Mouse (Mus musculus): ENCODE data around the gene Treml2.
"Not testable (repeated sequence)": the region's sequence is repeated elsewhere in the genome, so short reads cannot be mapped to it uniquely, and the experiment has no call there.

The Treml2 gene

DNA sequence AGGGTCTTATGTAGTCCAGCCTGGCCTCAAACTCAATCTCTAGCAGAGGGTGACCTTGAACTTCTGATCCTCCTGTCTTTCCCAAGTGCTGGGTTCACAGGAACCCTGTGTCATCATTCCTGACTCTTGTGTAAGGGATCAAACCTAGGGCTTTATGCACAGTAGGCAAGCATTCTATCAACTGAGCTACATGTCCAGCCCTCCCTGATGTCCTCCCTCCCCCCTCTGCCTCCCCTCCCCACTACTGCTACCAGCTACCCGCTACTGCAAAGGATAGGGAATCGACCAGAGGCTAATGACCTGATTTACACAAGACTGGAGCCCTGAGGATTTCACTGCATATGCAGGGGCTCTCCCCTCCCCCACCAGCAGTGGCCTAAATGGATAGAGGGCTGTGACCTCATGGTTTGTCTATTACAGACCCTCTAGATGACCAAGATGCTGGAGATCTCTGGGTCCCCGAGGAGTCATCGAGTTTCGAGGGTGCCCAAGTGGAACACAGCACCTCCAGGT lies 51.4 kb downstream of the Treml2 start:
- DNase-seq, result no peak

DNA sequence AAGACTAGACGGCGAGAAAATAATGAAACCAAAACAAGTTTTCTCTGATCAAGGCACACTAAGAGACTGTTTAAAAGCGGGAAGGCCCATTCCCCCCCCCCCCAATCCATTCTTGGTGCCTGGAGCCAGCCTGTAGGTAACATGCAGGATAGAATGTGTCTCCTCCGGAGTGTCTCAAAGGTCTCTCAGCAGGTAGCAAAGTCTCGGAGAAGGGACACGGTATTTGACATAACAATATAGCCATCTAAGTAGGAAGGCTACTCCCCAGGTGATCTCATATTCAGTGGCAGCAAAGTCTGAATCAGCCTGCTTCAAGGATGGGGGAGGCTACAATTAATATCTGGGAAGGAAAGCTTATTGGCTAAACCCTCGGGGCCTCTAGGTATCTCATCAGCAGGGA lies 53.7 kb downstream of the Treml2 start:
- DNase-seq, result not testable (repeated sequence)

DNA sequence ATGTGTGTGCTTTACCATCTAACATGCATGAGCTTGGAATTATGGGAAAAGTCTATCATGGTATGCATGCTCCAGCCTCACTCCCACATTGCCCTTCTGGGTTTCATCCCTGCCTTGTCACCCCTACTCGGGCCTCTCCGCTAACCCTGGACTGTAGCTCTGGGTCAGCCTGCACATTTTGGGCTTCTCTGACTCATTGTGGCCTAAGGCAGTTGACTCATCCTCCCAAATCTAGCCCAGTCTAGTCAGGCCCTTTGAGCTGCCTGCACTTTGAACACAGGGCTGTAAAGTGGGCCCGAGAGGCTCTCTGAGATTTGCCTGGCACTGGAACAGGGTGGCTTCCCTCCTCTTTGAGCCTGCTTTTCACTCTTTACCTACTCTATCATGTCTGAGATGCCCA lies 56.5 kb downstream of the Treml2 start:
- DNase-seq, result no peak

DNA sequence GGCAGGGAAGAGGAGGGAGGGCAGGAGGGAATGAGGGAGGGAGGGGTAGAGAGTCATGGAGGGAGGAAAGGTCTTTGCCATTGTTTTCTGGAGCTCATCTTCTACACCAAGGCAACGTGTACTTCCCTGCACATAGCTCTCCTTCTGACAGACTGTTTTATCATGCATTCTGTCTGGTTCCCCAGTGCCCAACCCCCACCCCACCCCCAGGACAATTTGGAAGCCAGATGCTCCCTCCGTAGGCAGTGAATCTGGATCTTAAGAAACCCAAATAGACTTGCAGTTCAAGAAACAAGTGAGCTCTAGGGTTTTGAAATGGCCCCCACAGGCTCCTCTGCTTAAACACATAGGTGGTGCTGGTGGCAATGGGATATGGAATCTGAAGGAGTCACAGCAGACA lies 58.6 kb downstream of the Treml2 start:
- no peak for DNase-seq

DNA sequence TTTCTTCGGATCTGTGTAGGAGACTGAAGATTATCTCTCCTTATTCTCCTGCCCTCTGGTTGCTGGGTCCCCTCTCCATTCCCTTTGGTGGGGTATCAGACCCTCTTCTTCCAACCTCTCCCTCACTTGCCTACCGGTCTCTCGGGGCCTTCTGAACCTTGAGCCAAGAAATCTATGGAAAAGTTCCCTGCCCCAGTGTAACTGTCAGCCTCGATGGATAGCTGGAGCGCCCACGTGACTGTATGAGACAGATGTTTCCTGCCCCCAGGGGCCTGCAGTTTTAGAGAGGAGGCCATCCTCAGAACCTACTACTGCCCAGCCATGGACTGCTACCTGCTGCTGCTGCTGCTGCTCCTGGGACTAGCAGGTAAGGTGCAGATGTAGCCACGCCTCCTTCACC lies 60.3 kb downstream of the Treml2 start, which contains the start of gene Treml1:
Gene Treml1 (plus strand): TSS at position 301 of the 400 bp plus-strand sequence.
- DNase-seq, result no peak

GRCm38 (mm10) chr17:48360462-48360861 lies 61.2 kb downstream of the Treml2 start:
- no peak for DNase-seq
